ENCODE assay signal across 16 mouse cellular contexts in genomic region chr9:59663226-59663625, GRCm38 (mm10). TPM values are rescaled to one million over a fixed set of nuclear protein-coding genes. Genes with fewer than 3 reads are reported as not detected.
DNase-seq lines count a peak whose midpoint lies in the region; ATAC-seq and TF ChIP-seq lines count a peak whose summit lies in the region.
"Had no signal": no experiment of that assay in that cellular context is flagged by ENCODE, and none has a peak within 500 bp of the region (broad histone marks: within the 10 kb centered on the region; RNA-seq: fewer than 3 reads in every experiment).

No protein-coding gene starts in this region.

- WGBS in heart, embryonic 10.5 days = 79% methylated on average over 7 of the region's 7 CpGs
- WGBS in heart, postnatal 0 days = 52% methylated on average over 7 of the region's 7 CpGs

- H3K9me3 ChIP-seq in heart, embryonic 10.5 days = no peaks in the 10 kb centered on the region
- H3K9me3 ChIP-seq in megakaryocyte, embryonic 14.5 days = no peaks in the 10 kb centered on the region
- no peaks in the 10 kb centered on the region for H3K9me3 ChIP-seq in G1E (replicated peaks)
- no peaks in the 10 kb centered on the region for H3K9me3 ChIP-seq in heart, postnatal 0 days (replicated peaks; ENCODE audit: control insufficient read depth, low read length)
- H3K9me3 ChIP-seq: midbrain, embryonic 13.5 days had no signal

- no peak for TF ChIP-seq CTCF in G1E (IDR thresholded peaks at IDR 0.05; ENCODE audit: low read depth, low read length)
- no peak for TF ChIP-seq CTCF in heart, postnatal 0 days (IDR thresholded peaks at IDR 0.05; ENCODE audit: low read depth)

- no peak for DNase-seq in heart, embryonic 10.5 days (ENCODE audit: low spot score)
- no peak for DNase-seq in heart, postnatal 14 days
- no peak for DNase-seq in G1E (ENCODE audit: low spot score)
- no peak for DNase-seq in heart, postnatal 0 days (ENCODE audit: low spot score)
- DNase-seq in retina, postnatal 1 day = no peak
- DNase-seq: adrenal gland, postnatal 25 days; cerebellum, adult 8-10 months; gastrocnemius, postnatal 14 days; thymus, postnatal 14 days had no signal

- no peaks in the 10 kb centered on the region for H3K27me3 ChIP-seq in heart, embryonic 10.5 days (ENCODE audit: insufficient read depth, poor library complexity, severe bottlenecking)
- no peaks in the 10 kb centered on the region for H3K27me3 ChIP-seq in megakaryocyte, embryonic 14.5 days (replicated peaks)
- no peaks in the 10 kb centered on the region for H3K27me3 ChIP-seq in G1E (ENCODE audit: insufficient read depth, low read length)
- no peaks in the 10 kb centered on the region for H3K27me3 ChIP-seq in heart, postnatal 0 days (ENCODE audit: control insufficient read depth, insufficient read depth, low read length)
- H3K27me3 ChIP-seq: midbrain, embryonic 13.5 days had no signal

- H3K36me3 ChIP-seq in heart, embryonic 10.5 days = peaks cover 87% of the 10 kb centered on the region
- H3K36me3 ChIP-seq in megakaryocyte, embryonic 14.5 days (replicated peaks; ENCODE audit: low read length) = peaks cover 86% of the 10 kb centered on the region
- H3K36me3 ChIP-seq in G1E (replicated peaks) = peaks cover 97% of the 10 kb centered on the region
- peaks cover 35% of the 10 kb centered on the region for H3K36me3 ChIP-seq in heart, postnatal 0 days (replicated peaks; ENCODE audit: control insufficient read depth, insufficient read depth, low read length)

- H3K4me3 ChIP-seq in heart, embryonic 10.5 days = no peak overlapping the region
- peak overlapping the region; percentile 31 for H3K4me3 ChIP-seq in megakaryocyte, embryonic 14.5 days (replicated peaks)
- peak overlapping the region; percentile 48; the same call in 1 of the 2 replicates for H3K4me3 ChIP-seq in G1E (ENCODE audit: low read depth, low read length)
- no peak overlapping the region for H3K4me3 ChIP-seq in heart, postnatal 0 days (ENCODE audit: low read depth, low read length)
- H3K4me3 ChIP-seq: midbrain, embryonic 13.5 days had no signal

- peaks cover 80% of the 10 kb centered on the region for H3K4me1 ChIP-seq in heart, embryonic 10.5 days
- H3K4me1 ChIP-seq in megakaryocyte, embryonic 14.5 days = peaks cover 100% of the 10 kb centered on the region
- H3K4me1 ChIP-seq in G1E (ENCODE audit: insufficient read depth, low read depth, low read length) = peaks cover 91% of the 10 kb centered on the region
- H3K4me1 ChIP-seq in heart, postnatal 0 days (ENCODE audit: control insufficient read depth, insufficient read depth) = peaks cover 69% of the 10 kb centered on the region

- no peak overlapping the region for H3K9ac ChIP-seq in heart, postnatal 0 days (replicated peaks; ENCODE audit: low read depth, low read length)
- H3K9ac ChIP-seq: liver, embryonic 14.5 days; midbrain, embryonic 13.5 days had no signal

- no peak for ATAC-seq in megakaryocyte, adult 5-6 weeks (ENCODE audit: poor library complexity, severe bottlenecking)
- no peak for ATAC-seq in G1E (ENCODE audit: extremely low read depth, insufficient number of reproducible peaks, low FRiP score, poor library complexity, severe bottlenecking)
- no peak for ATAC-seq in heart, postnatal 0 days (ENCODE audit: insufficient read depth, low read depth)
- ATAC-seq: activated CD4-positive, CD25-positive, alpha-beta regulatory T cell, adult 4 months; hindbrain, embryonic 16.5 days; midbrain, embryonic 13.5 days had no signal

- TF ChIP-seq EP300 in heart, postnatal 0 days (IDR thresholded peaks at IDR 0.05; ENCODE audit: low read depth) = no peak

- H3K27ac ChIP-seq in heart, embryonic 10.5 days = peak overlapping the region; percentile 3; the same call in 1 of the 2 replicates
- H3K27ac ChIP-seq in heart, postnatal 0 days (ENCODE audit: low read depth) = peak overlapping the region; percentile 98
- H3K27ac ChIP-seq: liver, embryonic 14.5 days; macrophage; midbrain, embryonic 13.5 days had no signal

- intact Hi-C loops in heart, postnatal 14 days (cut with DNase I) = no loop called here

- H3K4me2 ChIP-seq in heart, postnatal 0 days (ENCODE audit: low read depth, low read length) = no peak overlapping the region
- H3K4me2 ChIP-seq: midbrain, embryonic 13.5 days had no signal

RNA-seq across cellular contexts. Expression of gene Pkm, which starts 7.1 kb away (rescaled TPM):
- 2,435 and 2,436 TPM in 2 replicates for polyA plus RNA-seq in heart, embryonic 10.5 days (2016; fragmentation: Nextera tagmentation; extraction: Ambion mirVana)
- total RNA-seq in heart, postnatal 14 days (2021) = 1,000 to 10,000 TPM; 1,287 to 1,327 TPM
- 2,403 and 2,627 TPM in 2 replicates for polyA plus RNA-seq in megakaryocyte, embryonic 14.5 days (2012; ENCODE audit: insufficient read depth, low replicate concordance)
- total RNA-seq in megakaryocyte, adult 5-6 weeks (2015) = 192 and 215 TPM in 2 replicates
- 908 and 975 TPM in 2 replicates for total RNA-seq in megakaryocyte, adult 5-6 weeks (2017)
- total RNA-seq in G1E (2014; fragmentation: Nextera tagmentation) (434 and 515 TPM in 2 replicates), G1E (2017) (2,044 and 2,381 TPM in 2 replicates)
- 1,891 and 2,295 TPM in 2 replicates for polyA plus RNA-seq in G1E (2012)
- total RNA-seq in heart, postnatal 0 days (2014; rRNA removed; ENCODE audit: low replicate concordance) = 1,588 and 1,940 TPM in 2 replicates
- 1,219 and 1,312 TPM in 2 replicates for polyA plus RNA-seq in heart, postnatal 0 days (2015; fragmentation: Nextera tagmentation; extraction: Ambion mirVana)

RNA-seq across cellular contexts. Expression of gene Gramd2, which starts 16.7 kb away (rescaled TPM):
- polyA plus RNA-seq in heart, embryonic 10.5 days (2016; fragmentation: Nextera tagmentation; extraction: Ambion mirVana) = 0.10 and 0.18 TPM in 2 replicates
- total RNA-seq in heart, postnatal 14 days (2021) = under 1 TPM; 0.05 to 0.19 TPM
- polyA plus RNA-seq in megakaryocyte, embryonic 14.5 days (2012; ENCODE audit: insufficient read depth, low replicate concordance) = not detected in 2 replicates
- total RNA-seq in megakaryocyte, adult 5-6 weeks (2015) = 0.58 and 0.66 TPM in 2 replicates
- 0.88 and 1.3 TPM in 2 replicates for total RNA-seq in megakaryocyte, adult 5-6 weeks (2017)
- total RNA-seq in G1E (2014; fragmentation: Nextera tagmentation) (not detected in 2 replicates), G1E (2017) (not detected in 2 replicates)
- polyA plus RNA-seq in G1E (2012) = not detected in 2 replicates
- total RNA-seq in heart, postnatal 0 days (2014; rRNA removed; ENCODE audit: low replicate concordance) = not detected in 2 replicates
- 0.15 and 0.16 TPM in 2 replicates for polyA plus RNA-seq in heart, postnatal 0 days (2015; fragmentation: Nextera tagmentation; extraction: Ambion mirVana)
- polyA plus RNA-seq: activated CD4-positive, CD25-positive, alpha-beta regulatory T cell, adult 4 months had no signal

RNA-seq across cellular contexts. Expression of gene Parp6, which starts 46.1 kb away (rescaled TPM):
- 19.3 and 23.9 TPM in 2 replicates for polyA plus RNA-seq in heart, embryonic 10.5 days (2016; fragmentation: Nextera tagmentation; extraction: Ambion mirVana)
- total RNA-seq in heart, postnatal 14 days (2021) = 10 to 100 TPM; 18.5 to 22.2 TPM
- 5.5 and 6.2 TPM in 2 replicates for polyA plus RNA-seq in megakaryocyte, embryonic 14.5 days (2012; ENCODE audit: insufficient read depth, low replicate concordance)
- 29.8 and 35.2 TPM in 2 replicates for total RNA-seq in megakaryocyte, adult 5-6 weeks (2015)
- 22.9 and 23.0 TPM in 2 replicates for total RNA-seq in megakaryocyte, adult 5-6 weeks (2017)
- 70.7 and 72.5 TPM in 2 replicates for total RNA-seq in G1E (2014; fragmentation: Nextera tagmentation)
- 25.2 and 25.7 TPM in 2 replicates for total RNA-seq in G1E (2017)
- 7.0 and 8.8 TPM in 2 replicates for polyA plus RNA-seq in G1E (2012)
- total RNA-seq in heart, postnatal 0 days (2014; rRNA removed; ENCODE audit: low replicate concordance) = 22.5 and 32.7 TPM in 2 replicates
- 13.7 and 14.4 TPM in 2 replicates for polyA plus RNA-seq in heart, postnatal 0 days (2015; fragmentation: Nextera tagmentation; extraction: Ambion mirVana)

Comparison
In these comparisons a context has a peak if more than half of its experiments do, and no peak if none do; other contexts are left out.
1. H3K4me3 ChIP-seq: peak in megakaryocyte, embryonic 14.5 days (single experiment) and G1E (single experiment); none in heart, embryonic 10.5 days (single experiment) and heart, postnatal 0 days (single experiment).